Mouse (Mus musculus) forebrain, postnatal 0 days (tissue): Measurements from ENCODE around the gene Timm10. TPM values are rescaled to one million over a fixed set of nuclear protein-coding genes. Genes with fewer than 3 reads are reported as not detected.

ENCODE experiments used
- ATAC-seq: fragments of 200-750 bp; cut with Nextera tagmentation; 2 replicates; pipeline ENCODE4 v1.8.0; 2017; ENCODE audit warnings: mild to moderate bottlenecking, moderate library complexity
- DNase-seq: peaks from one replicate; pipeline ENCODE4 v3.0.0-alpha.2; 2015
- H3K27ac ChIP-seq: fragments of 300-500 bp; sonication (generic); 2 replicates; pipeline ENCODE4 v1.5.1; 2014; ENCODE audit warnings: low read depth, mild to moderate bottlenecking, antibody characterized with exemption, low read length, moderate library complexity, mixed read lengths
- H3K27me3 ChIP-seq: fragments of 300-500 bp; sonication (generic); 2 replicates; pipeline ENCODE4 v1.6.1; 2014; ENCODE audit warnings: mild to moderate bottlenecking, low read length, mixed read lengths; ENCODE audit not compliant: insufficient read depth
- H3K36me3 ChIP-seq: fragments of 300-500 bp; sonication (generic); 2 replicates; pipeline ENCODE4 v1.6.1; 2014; ENCODE audit warnings: mild to moderate bottlenecking, moderate library complexity; ENCODE audit not compliant: insufficient read depth
- H3K4me1 ChIP-seq: fragments of 300-500 bp; sonication (generic); 2 replicates; pipeline ENCODE4 v1.6.1; 2014; ENCODE audit warnings: antibody characterized with exemption; ENCODE audit not compliant: insufficient read depth
- H3K4me2 ChIP-seq: fragments of 300-500 bp; sonication (generic); 2 replicates; pipeline ENCODE4 v1.6.1; 2014; ENCODE audit warnings: low read depth, mild to moderate bottlenecking, moderate library complexity
- H3K4me3 ChIP-seq: fragments of 300-500 bp; sonication (generic); 2 replicates; pipeline ENCODE4 v1.5.1; 2014; ENCODE audit warnings: low read depth, low read length, mixed read lengths
- H3K9ac ChIP-seq: fragments of 300-500 bp; sonication (generic); 2 replicates; pipeline ENCODE4 v1.6.1; 2014; ENCODE audit warnings: mild to moderate bottlenecking
- H3K9me3 ChIP-seq: fragments of 300-500 bp; sonication (generic); 2 replicates; pipeline ENCODE4 v1.6.1; 2016; ENCODE audit warnings: low read length
- CTCF ChIP-seq: sonication (generic); IDR thresholded peaks from 2 replicates; pipeline ENCODE4 v1.5.1; 2016; ENCODE audit warnings: antibody characterized with exemption, control low read depth, low read depth
- WGBS: fragments of 180-500 bp; shearing (Covaris S2); extraction: QIAGEN DNeasy Blood & Tissue Kit; methylation state at CpG from one replicate; pipeline ENCODE4 v1.1.7; 2014; 5-methylcytosine and 5-hydroxymethylcytosine counted together
- polyA plus RNA-seq: library from polyadenylated mRNA; unstranded; fragments of >200 nt; fragmentation: Nextera tagmentation; extraction: Ambion mirVana; gene quantifications from 2 replicates; pipeline ENCODE4 v1.2.1, GENCODE M21; 2015
- total RNA-seq: library from RNA; depleted of rRNA; stranded (reverse); fragments of >200 nt; gene quantifications from 2 replicates; pipeline ENCODE4 v1.2.3, GENCODE M21; 2014

Gene Timm10
- total and polyA plus RNA-seq, 2 experiments from 2014 or later = 67.3 to 97.7 TPM

DNA sequence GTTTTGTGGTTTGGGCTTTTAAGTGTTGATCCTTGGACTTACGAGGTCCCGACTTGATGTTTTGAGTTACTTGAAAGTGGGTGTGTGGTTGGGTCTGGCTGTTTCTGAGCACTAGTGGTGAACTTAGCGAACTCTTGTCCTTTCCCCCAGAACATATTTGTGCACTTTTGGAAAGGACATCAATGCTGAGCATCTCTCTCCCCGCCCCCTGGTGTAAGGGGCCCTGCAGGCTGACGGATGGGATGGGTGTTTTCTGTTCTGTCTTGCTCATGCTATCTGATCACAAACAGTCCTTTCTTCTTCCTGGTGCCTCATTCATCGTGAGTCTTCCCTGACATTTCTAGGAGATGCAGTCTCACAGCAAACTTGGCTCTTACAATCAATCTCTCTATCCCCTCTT lies 16.9 kb downstream of the Timm10 start:
- H3K9me3 ChIP-seq = no peaks in the 10 kb centered on the region
- H3K4me3 ChIP-seq = no peak overlapping the region
- H3K4me1 ChIP-seq = 0 out of 2 replicates have a peak, but pooled peaks cover 10% of the 10 kb centered on the region
- H3K27ac ChIP-seq = no peak overlapping the region
- TF ChIP-seq CTCF = no peak
- no peak overlapping the region for H3K4me2 ChIP-seq
- no peak for DNase-seq
- H3K9ac ChIP-seq = no peak overlapping the region
- 87% methylated on average over 6 of the region's 6 CpGs for WGBS
- no peak for ATAC-seq
- no peaks in the 10 kb centered on the region for H3K36me3 ChIP-seq
- H3K27me3 ChIP-seq = peaks cover 18% of the 10 kb centered on the region

DNA sequence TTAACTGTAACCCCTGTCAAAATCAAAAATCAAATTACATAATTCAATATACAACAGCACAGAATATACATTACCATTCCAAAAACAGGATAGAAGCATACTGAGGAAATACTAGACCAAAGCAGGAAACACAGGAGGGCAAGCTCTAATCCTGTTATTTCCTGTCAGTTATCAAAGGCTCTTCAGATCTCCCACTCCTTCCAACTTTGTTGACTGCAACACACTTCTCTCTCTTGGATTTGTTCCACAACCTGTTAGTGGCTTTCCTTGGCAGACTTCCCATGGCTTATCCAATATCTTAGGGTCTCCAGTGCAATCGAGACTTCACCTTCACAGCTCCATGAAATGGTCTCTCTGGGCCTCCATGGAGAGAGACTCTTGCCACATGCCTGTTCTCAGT lies 18.4 kb downstream of the Timm10 start:
- no peak overlapping the region for H3K27ac ChIP-seq
- H3K9ac ChIP-seq = no peak overlapping the region
- no peak overlapping the region for H3K4me2 ChIP-seq
- ATAC-seq = no peak
- no peaks in the 10 kb centered on the region for H3K9me3 ChIP-seq
- H3K4me3 ChIP-seq = no peak overlapping the region
- H3K36me3 ChIP-seq = no peaks in the 10 kb centered on the region
- H3K4me1 ChIP-seq = no peaks in the 10 kb centered on the region
- WGBS = 59% methylated on average over 1 of the region's 1 CpGs
- 0 out of 2 replicates have a peak, but pooled peaks cover 2% of the 10 kb centered on the region for H3K27me3 ChIP-seq
- no peak for DNase-seq
- no peak for TF ChIP-seq CTCF

DNA sequence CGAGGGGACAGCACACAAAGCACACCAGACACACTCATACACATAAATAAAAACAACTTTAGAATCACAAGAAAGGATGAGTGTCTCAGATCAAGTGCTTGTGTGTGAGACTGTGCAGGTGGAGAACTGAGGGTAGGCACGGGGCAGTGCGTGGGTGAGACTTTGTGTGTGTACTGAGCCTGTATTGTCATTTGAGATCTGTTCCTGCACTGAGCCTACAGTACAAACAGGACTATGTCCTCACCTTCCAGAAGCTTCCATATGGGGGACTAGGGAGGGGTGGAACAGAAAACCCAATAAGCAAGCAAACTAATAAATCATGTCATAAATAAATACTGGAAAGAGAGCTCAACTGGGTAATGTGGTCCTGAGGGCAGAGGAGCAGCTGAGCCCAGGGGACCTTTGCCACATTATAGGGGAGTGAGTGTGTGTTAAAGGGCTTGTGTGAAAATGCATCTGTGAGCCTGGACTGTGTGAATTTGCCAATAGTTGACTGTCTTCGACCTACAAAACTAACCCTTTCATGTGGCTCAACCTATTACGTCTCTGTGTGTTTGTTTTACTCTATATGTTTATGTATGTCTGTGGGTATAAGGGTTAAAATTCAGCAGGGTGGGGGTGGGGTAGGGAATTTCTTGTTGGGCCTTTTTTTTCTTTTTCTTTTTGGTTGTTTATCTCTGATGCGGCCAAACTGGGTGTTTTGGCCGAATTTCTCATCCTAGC lies 23.8 kb downstream of the Timm10 start:
- no peak overlapping the region for H3K27ac ChIP-seq
- H3K36me3 ChIP-seq = no peaks in the 10 kb centered on the region
- 62% methylated on average over 7 of the region's 7 CpGs for WGBS
- no peaks in the 10 kb centered on the region for H3K27me3 ChIP-seq
- TF ChIP-seq CTCF = no peak
- ATAC-seq = no peak
- no peak for DNase-seq
- no peaks in the 10 kb centered on the region for H3K9me3 ChIP-seq
- peak overlapping the region; percentile 15; the same call in 1 of the 2 replicates for H3K4me2 ChIP-seq
- H3K4me1 ChIP-seq = no peaks in the 10 kb centered on the region
- H3K9ac ChIP-seq = no peak overlapping the region
- H3K4me3 ChIP-seq = no peak overlapping the region

DNA sequence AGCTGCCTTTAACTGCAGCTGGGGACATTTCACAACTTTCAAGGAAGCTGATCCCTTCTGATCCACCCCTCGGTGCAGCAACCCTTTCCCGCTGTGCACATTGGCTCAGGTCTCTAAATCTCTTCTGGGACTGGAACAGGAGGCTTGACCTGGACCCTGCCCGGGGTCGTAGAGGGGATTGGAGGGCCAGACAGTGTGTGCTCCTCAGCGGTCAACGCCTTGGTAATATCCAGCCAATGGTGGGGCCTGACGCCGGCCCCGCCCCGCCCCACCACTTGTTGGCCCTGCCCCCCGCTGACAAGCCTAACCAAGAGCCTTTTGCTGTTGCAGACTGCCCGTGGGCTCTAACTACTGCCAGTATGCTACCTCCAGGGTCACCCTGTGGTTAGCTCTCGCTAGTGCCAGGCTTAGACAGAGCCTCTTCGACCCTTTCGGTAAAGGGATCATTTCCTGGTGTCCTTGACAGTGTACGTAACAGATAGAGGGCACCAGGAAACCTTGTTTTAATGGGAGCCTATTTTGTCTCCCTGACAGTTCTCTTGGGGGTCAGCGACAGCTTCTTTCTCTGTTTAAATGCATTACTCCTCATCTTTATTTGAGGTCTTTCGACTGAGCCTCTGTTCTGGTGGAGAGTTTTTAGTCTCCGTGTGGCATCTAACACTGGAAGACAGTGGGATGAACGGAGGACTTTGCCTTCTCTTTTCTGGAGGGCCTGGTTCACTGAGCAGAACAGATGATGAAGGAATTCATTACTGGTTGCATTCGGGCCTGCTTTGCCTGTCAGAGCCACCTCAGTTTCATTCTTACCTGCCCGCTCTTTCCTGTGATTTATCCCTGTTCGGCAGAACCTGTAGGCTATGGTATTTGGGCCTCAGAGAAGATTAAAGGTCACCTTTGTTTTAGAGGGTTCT lies 24.6 kb downstream of the Timm10 start:
- Histone ChIP-seq H3K27me3 (no peaks in the 10 kb centered on the region), H3K9ac (no peak overlapping the region), H3K27ac (no peak overlapping the region), H3K36me3 (no peaks in the 10 kb centered on the region), H3K4me3 (no peak overlapping the region), H3K4me2 (peak overlapping the region; percentile 15; the same call in 1 of the 2 replicates), H3K4me1 (no peaks in the 10 kb centered on the region), H3K9me3 (no peaks in the 10 kb centered on the region)
- DNase-seq (no peak), ATAC-seq (peak; percentile 23; the same call in 1 of the 2 replicates)
- TF ChIP-seq CTCF = no peak
- WGBS = 37% methylated on average over 23 of the region's 23 CpGs

DNA sequence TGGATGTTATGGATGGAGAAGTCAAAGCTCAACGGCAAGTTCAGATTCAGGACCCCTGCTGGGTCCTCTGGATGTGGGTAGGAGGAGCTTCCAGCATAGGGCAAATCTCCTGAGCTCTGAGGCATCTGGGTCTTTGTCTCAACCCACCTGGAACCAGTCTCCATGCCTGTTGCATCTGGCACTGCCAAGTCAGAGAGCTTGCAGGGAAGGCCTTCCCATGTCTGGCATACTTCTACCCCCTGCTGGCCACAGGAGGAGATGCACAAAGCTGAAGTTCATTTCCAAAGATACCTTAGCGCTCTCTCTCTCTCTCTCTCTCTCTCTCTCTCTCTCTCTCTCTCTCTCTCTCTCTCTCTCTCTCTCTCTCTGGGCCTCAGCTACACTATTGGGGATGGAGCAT lies 28.9 kb downstream of the Timm10 start:
- whole genome bisulfite sequencing = 50% methylated on average over 2 of the region's 2 CpGs

DNA sequence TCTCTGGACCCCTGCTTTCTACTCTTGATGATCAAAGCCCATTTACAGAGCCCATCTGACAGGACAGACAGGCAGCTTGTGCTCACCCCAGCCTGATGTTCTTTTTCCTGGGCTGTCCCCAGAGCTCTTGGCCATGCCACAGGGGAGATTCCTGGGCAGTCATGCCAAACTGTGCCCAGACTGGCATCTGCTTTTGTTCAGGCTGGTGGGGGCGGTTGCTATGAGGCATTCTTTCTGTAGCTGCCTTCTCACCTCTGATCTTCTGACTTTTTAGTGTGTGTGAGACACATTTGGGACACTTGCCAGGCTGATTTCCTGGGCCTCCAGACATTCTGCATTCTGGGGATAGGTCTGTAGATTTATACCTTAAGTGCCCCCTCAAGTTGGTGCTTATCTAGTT lies 31.8 kb downstream of the Timm10 start:
- TF ChIP-seq CTCF = no peak
- no peak for DNase-seq
- Histone ChIP-seq H3K27me3 (no peaks in the 10 kb centered on the region), H3K36me3 (no peaks in the 10 kb centered on the region), H3K4me2 (no peak overlapping the region), H3K4me3 (no peak overlapping the region), H3K27ac (no peak overlapping the region), H3K4me1 (no peaks in the 10 kb centered on the region), H3K9ac (no peak overlapping the region), H3K9me3 (no peaks in the 10 kb centered on the region)
- ATAC-seq = no peak
- WGBS = 90% methylated on average over 1 of the region's 1 CpGs

More for the DNA sequence above, 28.9 kb downstream of the Timm10 start:
- Histone ChIP-seq H3K9me3 (no peaks in the 10 kb centered on the region), H3K4me2 (no peak overlapping the region), H3K9ac (no peak overlapping the region), H3K27me3 (no peaks in the 10 kb centered on the region), H3K4me1 (no peaks in the 10 kb centered on the region), H3K4me3 (no peak overlapping the region), H3K27ac (no peak overlapping the region), H3K36me3 (no peaks in the 10 kb centered on the region)
- ATAC-seq (peak; percentile 79), DNase-seq (peak; percentile 56)
- peak; percentile 83 for TF ChIP-seq CTCF
